Mouse (Mus musculus) frontal cortex, postnatal 25 days (tissue): Measurements from ENCODE around the gene Ess2.

Experiments used
- DNase-seq, 2 experiments: peaks; one replicate each; pipeline ENCODE4 v3.0.0; 2022; ENCODE audit warnings: low spot score in 2 of 2

The Ess2 gene

GRCm38 (mm10) chr16:17921325-17922162 is 10.4 kb upstream of the Ess2 start:
- peak; percentile 90 to 95 for DNase-seq

- DNase-seq = no peak
Measured at GRCm38 (mm10) chr16:17920586-17920985, 9.4 kb upstream of the Ess2 start.

GRCm38 (mm10) chr16:17914307-17915249 is 3.4 kb upstream of the Ess2 start, which contains the start of gene Gsc2:
Gene Gsc2 (minus strand): TSS chr16:17915059.
- no peak for DNase-seq

GRCm38 (mm10) chr16:17898462-17898861 is 12.7 kb downstream of the Ess2 start, which contains the start of the genes Dgcr2 and Tssk2:
Gene Dgcr2 (minus strand): TSS chr16:17898562.
Gene Tssk2 (plus strand): TSS chr16:17898637.
- no peak for DNase-seq

DNA sequence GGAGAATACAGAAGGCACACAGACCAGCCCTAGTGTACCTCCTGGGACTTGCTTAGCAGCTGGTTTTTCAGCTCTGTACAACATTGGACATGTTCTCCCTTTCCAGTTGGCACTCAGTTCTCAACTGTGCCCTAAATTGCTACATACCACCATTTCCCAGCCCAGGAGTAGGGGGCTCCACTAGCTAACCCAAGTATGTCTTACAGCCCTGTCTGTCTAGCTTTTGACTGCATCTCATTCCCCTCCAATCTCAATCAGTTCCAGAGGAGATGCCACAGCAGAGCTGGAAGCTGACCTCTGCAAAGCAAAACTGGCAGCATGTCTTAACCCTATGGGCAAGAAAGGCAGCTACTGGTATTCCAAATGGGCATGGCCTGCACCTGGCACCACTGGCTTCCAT is 15.1 kb downstream of the Ess2 start:
- DNase-seq = no peak

GRCm38 (mm10) chr16:17893923-17894322 is 17.2 kb downstream of the Ess2 start, which contains the start of gene Tssk1:
Gene Tssk1 (plus strand): TSS chr16:17894223.
- DNase-seq = no peak

- DNase-seq = no peak
Measured at GRCm38 (mm10) chr16:17892606-17893005, 18.5 kb downstream of the Ess2 start.

DNA sequence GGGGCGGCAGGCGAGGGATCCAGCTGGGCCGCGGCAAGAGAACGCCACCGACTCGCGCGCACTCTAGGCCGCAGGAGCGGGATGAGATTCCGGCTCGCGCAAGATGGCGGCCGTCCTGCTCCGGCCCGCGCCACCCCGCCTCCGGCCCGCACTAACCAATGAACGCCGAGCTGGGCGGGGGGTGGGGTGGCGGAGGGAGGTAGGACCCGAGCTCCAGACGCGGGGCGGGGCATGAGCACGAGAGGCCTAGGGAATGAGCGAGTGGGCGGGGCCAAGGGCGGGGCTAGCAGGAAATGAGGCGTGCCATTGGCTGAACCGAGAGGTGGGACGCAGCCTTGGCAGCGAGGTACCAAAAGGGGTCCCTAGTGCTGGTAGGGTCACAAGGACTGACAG is 19.6 kb downstream of the Ess2 start, which contains the start of gene Gm20518:
Gene Gm20518, minus strand, starts transcription at position 105 of the 393 bp plus-strand sequence.
- DNase-seq = peak; percentile 97 to 99

DNA sequence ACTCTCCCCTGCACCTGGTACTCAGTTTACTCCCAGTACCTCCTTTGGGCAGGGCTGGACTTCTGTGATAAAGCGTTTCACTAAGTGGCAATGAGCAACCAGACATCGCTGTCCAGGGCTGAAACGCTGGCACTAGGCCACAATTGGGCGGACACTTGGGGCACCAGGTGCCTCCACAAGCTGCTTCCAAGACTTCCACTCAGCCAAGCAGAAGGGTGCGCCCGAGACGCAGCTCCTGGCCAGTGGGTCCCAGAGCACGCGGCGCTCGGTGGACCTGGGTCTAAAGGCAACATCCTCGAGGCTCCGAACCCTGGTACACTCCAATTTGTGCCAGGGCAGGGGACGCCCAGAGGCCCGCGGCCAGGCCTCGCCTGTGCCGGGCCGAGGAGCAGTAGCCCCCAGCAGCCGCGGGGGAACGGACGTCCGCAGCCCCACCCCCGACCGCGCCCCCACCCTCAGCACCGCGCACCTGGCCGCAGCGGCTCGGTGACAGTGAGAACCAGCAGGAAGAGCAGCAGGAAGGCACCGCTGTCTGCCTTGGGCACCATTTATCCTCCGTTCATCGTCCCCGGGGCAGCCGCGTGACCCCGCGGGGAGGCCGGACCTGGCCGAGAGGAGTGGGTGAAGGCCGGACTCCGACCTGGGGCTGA is 20.1 kb downstream of the Ess2 start:
- DNase-seq = peak; percentile 30 to 39

GRCm38 (mm10) chr16:17890342-17890727 is 20.8 kb downstream of the Ess2 start:
- DNase-seq = no peak

- DNase-seq = no peak
Measured at GRCm38 (mm10) chr16:17889689-17890341, 21.3 kb downstream of the Ess2 start.

- DNase-seq = no peak
Measured at GRCm38 (mm10) chr16:17884116-17884515, 27.0 kb downstream of the Ess2 start.

DNA sequence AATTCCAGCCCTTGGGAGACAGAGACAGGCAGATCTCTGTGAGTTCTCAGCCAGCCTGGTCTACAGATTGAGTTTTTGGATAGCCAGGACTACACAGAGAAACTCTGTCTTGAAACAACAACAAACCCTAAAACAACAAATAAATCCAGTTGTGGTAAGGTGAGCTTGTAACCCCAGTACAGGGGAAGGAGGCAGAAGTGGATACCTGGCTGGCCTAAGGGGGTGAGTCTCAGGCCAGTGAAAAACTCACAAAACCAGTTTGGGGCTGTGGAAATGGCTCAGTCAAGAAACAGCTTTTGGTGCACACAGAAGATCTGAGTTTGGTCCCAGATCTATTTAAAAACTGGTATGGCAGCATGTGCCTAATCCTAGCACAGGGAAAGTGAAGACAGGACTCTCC is 29.0 kb downstream of the Ess2 start:
- no peak for DNase-seq

GRCm38 (mm10) chr16:17879571-17879970 is 31.6 kb downstream of the Ess2 start:
- no peak for DNase-seq

- DNase-seq = no peak
Measured at GRCm38 (mm10) chr16:17876096-17876495, 35.1 kb downstream of the Ess2 start.

DNA sequence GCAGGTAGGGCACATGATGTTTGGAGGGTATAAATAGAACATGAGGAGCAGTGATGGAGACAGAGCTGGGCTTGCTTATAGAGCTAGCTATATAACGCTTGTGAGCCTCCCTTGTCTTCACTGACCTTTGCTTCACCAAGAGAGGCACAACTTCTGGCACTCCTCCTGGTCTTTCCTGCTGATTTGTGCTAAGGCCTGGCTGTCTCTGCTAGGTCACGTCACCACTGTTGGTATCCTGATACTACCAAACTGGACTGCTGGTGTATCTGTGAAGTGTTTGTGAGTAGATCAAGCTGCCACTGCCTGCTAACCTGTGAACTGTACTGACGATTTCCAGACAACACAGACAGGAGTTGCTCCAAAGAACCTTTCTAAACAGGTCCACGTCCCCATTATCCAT is 36.0 kb downstream of the Ess2 start:
- DNase-seq = no peak

DNA sequence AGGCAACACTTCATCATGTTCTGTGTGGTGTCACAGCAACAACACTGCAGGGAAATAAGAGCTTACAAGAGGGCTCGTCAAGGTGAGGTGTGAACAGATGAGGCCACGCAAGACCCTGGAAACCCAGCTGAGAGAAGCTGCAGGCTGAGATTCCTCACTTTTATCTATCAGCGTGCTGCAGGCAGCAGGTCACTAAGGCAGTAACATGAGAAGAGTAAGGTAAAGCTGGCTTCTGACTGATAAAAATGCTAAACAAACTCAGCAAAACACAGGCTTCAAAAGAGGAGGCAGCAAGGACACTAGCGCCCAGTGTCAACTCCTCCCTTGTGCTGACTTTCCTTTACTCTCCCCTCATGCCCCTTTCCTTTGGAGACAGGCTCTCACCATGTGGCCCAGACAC is 38.2 kb downstream of the Ess2 start:
- DNase-seq = no peak

GRCm38 (mm10) chr16:17871248-17871647 is 39.9 kb downstream of the Ess2 start:
- no peak for DNase-seq

DNA sequence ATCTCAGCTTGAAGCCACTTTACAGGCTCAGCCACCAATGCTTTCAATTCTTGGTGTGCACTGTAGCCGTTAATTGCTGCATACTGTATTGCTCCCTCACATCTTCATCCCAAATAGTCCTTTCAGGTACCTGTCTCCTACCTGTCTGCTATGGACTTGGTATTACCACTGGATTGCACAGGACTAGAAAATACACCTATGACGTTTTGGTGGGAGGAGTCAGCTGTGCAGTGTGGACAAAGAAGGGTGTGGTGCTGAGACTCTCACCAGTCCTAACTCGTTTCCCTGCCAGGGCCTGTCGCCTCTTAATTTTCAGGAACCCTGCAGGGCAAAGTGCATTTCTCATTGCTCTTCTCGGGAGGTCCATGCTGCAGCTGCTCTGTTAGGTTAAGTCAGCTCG is 45.4 kb downstream of the Ess2 start:
- DNase-seq = no peak

DNA sequence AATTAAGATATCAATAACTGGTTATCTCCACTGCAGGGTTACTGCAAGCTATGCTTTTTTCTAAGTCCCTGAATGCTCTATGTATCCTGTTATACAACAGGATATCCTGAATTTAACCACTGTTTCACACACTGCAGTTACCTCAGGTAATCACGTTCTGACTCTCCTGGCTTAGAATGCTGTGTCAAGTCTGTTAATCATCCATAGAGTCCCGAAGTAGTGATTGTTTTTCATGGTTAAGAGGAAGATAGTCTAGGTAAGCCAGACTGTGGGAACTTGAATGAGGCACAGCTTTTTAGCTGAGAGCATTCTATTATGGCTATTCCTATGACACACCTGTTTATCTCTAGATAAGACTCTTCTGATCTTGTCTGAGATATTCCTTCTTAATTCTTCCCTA is 45.9 kb downstream of the Ess2 start:
- no peak for DNase-seq

DNA sequence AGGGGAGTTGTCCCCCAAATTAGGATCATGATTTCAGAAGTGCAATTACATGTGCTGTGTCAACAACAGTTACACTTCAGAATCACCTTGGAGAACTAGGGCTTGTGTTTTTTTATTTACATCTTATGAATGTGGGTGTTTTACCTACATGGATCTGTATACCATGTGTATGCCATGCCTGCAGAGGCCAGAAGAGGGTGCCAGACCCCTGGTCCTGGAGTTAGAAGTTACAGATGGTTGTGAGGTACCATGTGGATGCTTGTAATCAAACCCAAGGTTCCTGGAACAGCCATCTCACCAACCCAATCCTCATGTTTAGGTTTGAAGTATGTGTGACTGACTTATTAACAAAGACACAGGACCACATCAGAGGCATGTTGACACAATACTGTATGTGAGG is 52.6 kb downstream of the Ess2 start:
- DNase-seq = no peak
